Mouse (Mus musculus) erythroblast, adult 5-6 weeks (primary cell): ENCODE measurements at regions not wholly inside any gene's neighbourhood (a gene's known extent, or its start where the extent isn't known, plus 50 kb on each side); places are given as distances from the start of the nearest gene placed in this dataset.

Experiments
- ATAC-seq: replicated peaks from 2 replicates; pipeline ENCODE4 v1.8.0; 2016; ENCODE audit warnings: moderate number of reproducible peaks, mild to moderate bottlenecking, moderate TSS enrichment, inconsistent platforms; ENCODE audit not compliant: poor library complexity, low FRiP score, severe bottlenecking

DNA sequence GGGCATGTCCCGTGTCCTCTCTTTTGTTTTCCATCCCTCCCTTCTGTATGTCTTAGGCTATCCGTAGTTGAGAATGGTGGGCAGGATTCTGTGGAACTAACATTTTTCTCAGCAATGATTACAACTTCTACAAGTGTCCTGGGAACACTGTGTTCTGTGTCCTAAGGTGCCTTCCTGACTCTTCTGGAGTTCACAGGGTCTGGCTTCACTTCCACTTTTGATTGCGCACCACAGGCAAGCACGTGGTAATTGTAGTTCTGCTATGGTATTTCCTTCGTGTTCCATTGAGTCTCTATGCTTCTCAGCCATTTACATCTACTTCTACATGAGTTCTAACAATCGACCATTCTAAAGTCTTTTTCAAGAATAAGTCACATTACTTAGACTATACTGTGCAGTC is 70.4 kb upstream of the Rgs1 start:
- no peak for ATAC-seq

DNA sequence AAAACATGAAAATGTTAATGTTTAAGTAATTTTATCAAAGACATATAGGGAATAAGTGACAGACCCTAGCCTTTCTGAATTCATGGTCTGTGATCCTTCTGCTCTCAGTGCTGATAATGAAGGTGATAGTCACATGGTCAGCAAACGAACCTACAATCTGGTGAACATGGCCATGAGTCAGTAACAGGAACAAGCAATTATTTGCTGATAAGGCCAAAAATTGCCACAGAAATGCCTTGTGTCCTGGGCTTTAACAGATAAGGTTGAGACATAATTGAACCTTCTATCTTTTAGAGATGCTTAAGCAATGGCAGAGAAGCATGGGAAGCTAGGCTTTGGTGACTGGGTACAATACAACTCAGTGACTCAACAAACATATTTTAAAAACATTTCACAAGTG is 69.2 kb upstream of the Rgs1 start:
- ATAC-seq = no peak

- ATAC-seq = no peak
Observed at GRCm38 (mm10) chr1:144317560-144317959, 68.5 kb upstream of the Rgs1 start.

DNA sequence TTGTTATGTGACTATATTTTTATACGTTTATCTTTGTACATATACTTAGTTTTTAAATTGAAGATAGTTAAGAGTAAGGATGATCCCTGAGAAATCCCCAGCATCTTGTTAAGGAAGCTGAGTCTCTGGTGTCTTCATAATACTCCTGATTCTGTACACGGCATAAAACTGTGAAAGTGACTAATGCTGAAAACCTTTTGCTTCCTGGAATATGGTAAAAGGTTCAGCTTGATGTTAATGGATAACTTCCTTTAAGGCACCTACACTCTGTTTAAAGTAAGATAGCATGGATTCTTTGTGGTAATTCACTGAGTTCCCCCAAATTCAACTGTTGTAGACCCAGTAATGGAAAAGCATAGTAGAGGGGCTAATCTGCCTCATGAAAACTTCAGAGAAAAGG is 67.2 kb upstream of the Rgs1 start:
- no peak for ATAC-seq

DNA sequence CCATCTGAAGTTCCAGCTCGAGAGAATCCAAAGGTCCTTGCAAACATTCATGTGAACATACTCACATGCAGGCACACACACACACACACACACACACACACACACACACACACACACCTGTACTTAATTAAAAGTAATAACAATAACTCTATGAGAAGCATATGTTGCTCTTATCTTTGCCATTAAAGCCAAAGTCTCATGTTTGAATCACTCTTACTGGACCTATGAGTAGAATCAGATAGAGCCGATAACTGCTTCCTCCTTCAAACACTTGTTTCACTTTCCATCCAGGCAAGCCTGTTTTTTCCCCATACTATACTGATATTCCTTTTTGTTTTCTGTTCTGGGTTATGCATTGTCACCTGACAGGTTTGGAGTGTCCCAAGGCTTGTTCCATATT is 65.3 kb upstream of the Rgs1 start:
- no peak for ATAC-seq

DNA sequence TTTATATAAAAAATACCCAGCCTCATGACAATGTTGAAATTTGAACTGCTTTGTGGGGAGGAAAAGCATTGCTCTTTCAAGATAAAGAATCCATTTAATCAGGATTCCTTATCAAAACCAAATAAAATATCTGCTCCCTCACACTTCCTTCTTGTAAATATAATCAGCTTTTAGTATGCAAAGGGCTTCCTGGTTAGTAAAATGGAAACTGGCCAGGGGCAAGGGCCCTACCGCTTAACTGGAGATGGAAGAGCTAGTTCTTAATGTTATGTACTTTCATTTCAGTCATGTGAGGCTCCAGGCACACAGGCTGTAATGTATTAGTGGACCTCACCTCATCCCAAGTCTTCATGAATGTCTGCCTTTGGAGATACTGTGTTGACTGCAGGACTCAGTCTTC is 64.3 kb upstream of the Rgs1 start:
- no peak for ATAC-seq

DNA sequence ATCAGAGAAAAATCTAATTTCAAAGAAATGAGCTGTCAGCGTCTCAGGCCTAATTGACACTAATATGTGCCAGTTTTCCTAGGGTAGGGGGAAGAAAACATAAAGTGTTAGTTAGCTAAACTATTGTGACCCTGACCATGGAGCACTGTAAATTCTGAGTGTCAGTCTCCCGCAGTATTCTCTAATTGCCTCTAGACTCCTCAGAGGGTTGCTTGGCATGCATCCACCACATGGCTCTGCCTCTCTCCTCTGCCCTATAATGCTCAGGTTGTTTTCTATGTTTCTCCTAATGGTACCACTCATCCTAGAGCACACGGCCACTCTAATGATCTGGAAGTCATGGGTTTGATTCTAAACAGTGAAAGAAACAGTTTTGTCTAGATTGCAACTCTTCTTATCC is 60.9 kb upstream of the Rgs1 start:
- ATAC-seq = no peak

DNA sequence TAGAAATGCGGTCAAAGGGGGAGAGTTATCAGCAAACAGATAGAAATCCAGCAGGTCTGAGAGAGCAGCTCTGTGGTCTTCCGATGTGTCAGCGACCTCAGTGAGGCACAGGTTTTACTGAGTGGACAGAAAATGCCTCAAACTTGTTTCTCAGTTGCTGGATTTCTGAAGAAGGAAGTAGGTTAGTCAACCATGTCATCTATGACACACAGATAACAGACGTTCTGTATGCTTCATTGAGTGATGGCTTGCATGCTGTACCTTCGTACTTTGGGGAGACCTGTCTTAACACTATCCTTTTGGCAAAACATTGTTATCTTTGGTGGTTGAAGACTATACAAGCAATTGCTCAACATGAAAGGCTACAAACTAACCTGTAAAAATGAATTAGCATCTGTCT is 59.3 kb upstream of the Rgs1 start:
- no peak for ATAC-seq

DNA sequence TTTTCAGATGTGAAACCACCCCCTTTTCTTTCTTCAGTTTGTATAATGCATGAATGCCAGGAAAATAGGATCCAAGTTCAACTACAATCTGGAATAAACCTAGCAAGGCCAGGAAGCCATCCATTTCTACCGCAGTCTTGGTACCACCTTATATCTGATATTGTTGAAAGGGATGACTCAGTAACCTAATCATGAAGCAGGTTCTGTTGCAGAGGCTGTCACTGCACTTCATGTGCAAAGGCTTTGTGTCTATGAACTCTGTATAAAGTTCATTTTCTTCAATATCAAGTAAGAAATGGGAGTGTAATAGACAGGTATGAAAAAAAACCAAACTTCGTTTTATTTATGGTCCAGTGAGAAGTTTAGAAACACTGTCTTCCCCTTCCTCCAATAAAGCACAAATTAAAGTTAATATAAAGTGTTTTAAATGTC is 58.8 kb upstream of the Rgs1 start:
- ATAC-seq = no peak

DNA sequence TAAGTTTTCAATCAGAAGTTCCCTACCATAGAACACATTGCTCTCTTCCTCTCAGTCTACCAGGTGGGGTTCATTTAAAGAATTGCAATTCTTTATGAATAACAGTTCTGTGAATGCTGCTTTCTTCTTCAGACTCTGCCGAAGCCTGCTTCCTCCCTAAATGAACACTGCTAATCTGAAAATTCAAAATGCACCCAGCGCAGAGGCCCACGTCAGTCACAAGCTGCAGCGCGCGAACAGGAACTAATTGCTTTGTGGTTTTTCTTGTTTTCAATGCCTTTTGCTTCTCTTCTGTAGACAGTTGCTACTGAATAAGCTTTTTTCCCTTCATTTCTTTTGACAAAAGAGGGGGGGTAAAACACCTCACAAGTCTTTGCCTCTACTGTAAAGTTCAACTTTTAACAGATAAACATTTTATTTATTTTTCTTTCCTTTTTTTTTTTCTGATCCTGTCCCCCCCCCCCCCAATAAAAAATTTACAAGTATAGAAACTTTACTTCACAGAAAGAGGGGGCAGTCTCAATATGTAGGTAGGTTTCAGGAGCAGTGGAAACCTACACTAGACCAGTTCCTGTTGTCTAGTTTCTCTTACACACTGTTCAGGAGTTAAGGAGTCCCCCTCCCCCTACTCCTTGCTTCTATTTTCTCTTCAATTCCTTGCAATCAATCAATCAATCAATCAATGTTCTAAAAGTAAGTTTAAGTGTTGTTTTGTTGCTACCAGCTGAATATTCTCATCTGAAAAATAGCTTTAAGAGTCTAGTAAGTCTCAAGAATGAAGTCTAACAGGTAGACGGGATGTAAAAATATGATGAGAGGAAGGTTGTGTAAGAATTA is 58.2 kb upstream of the Rgs1 start:
- no peak for ATAC-seq

GRCm38 (mm10) chr1:144306284-144306683 is 57.2 kb upstream of the Rgs1 start:
- no peak for ATAC-seq

GRCm38 (mm10) chr1:144300670-144301069 is 51.6 kb upstream of the Rgs1 start:
- no peak for ATAC-seq
